Mouse (Mus musculus) spleen, postnatal 36 days (tissue): Measurements from ENCODE around the gene Tbx2.

ENCODE experiments used
- DNase-seq, 2 experiments: peaks; one replicate each; pipeline ENCODE4 v3.0.0; 2022; ENCODE audit warnings: low spot score in 2 of 2, mixed read lengths in 1 of 2

Gene Tbx2

GRCm38 (mm10) chr11:85825031-85825430 is 7.3 kb upstream of the Tbx2 start:
- DNase-seq: no peak

GRCm38 (mm10) chr11:85825823-85826222 is 6.5 kb upstream of the Tbx2 start:
- DNase-seq: no peak

GRCm38 (mm10) chr11:85827342-85827741 is 5.0 kb upstream of the Tbx2 start:
- no peak for DNase-seq

- DNase-seq: no peak
These were observed 3.4 kb upstream of the Tbx2 start for GRCm38 (mm10) chr11:85828691-85829519.

GRCm38 (mm10) chr11:85829520-85830440 is 2.6 kb upstream of the Tbx2 start:
- DNase-seq: no peak

GRCm38 (mm10) chr11:85830901-85831341 is 1.4 kb upstream of the Tbx2 start:
- DNase-seq: no peak

- DNase-seq: no peak
These were observed 608 bp upstream of the Tbx2 start for GRCm38 (mm10) chr11:85831656-85832230.

- DNase-seq: no peak
These were observed 750 bp downstream of the Tbx2 start for GRCm38 (mm10) chr11:85833081-85833521.

GRCm38 (mm10) chr11:85833761-85834385 is 1.5 kb downstream of the Tbx2 start:
- DNase-seq: no peak

GRCm38 (mm10) chr11:85834386-85834931 is 2.1 kb downstream of the Tbx2 start:
- DNase-seq: no peak

- no peak for DNase-seq
These were observed 2.8 kb downstream of the Tbx2 start for GRCm38 (mm10) chr11:85835001-85835752.

- no peak for DNase-seq
These were observed 3.6 kb downstream of the Tbx2 start for GRCm38 (mm10) chr11:85835753-85836522.

- no peak for DNase-seq
These were observed 4.4 kb downstream of the Tbx2 start for GRCm38 (mm10) chr11:85836523-85837290.

- no peak for DNase-seq
These were observed 4.9 kb downstream of the Tbx2 start for GRCm38 (mm10) chr11:85837291-85837647.

GRCm38 (mm10) chr11:85837648-85838423 is 5.5 kb downstream of the Tbx2 start:
- DNase-seq: no peak

- DNase-seq: no peak
These were observed 6.3 kb downstream of the Tbx2 start for GRCm38 (mm10) chr11:85838424-85839257.

- DNase-seq: no peak
These were observed 7.1 kb downstream of the Tbx2 start for GRCm38 (mm10) chr11:85839258-85840030.
